Mouse (Mus musculus) erythroblast, adult 5-6 weeks (primary cell): Measurements from ENCODE around the gene Atp6v1e1. TPM values are rescaled to one million over a fixed set of nuclear protein-coding genes. Genes with fewer than 3 reads are reported as not detected.
"Not testable (repeated sequence)": the region's sequence is repeated elsewhere in the genome, so short reads cannot be mapped to it uniquely, and the experiment has no call there.

Experiments
- ATAC-seq: replicated peaks from 2 replicates; pipeline ENCODE4 v1.8.0; 2016; ENCODE audit warnings: moderate number of reproducible peaks, mild to moderate bottlenecking, moderate TSS enrichment, inconsistent platforms; ENCODE audit not compliant: poor library complexity, low FRiP score, severe bottlenecking
- total RNA-seq, 2 experiments: library from RNA; stranded (forward) in 1 of 2; stranded (reverse) in 1 of 2; fragments of 150-400 nt in 1 of 2; fragments of 200-764, 138-1000 nt in 1 of 2; gene quantifications; 2 replicates each; pipeline versions ENCODE4 v1.2.3 to v1.2.4; 2015 to 2017; ENCODE audit warnings: low replicate concordance in 2 of 2

The Atp6v1e1 gene
- total RNA-seq (2015; ENCODE audit: low replicate concordance), result 131 and 140 TPM in 2 replicates
- total RNA-seq (2017; ENCODE audit: low replicate concordance), result 234 and 332 TPM in 2 replicates

DNA sequence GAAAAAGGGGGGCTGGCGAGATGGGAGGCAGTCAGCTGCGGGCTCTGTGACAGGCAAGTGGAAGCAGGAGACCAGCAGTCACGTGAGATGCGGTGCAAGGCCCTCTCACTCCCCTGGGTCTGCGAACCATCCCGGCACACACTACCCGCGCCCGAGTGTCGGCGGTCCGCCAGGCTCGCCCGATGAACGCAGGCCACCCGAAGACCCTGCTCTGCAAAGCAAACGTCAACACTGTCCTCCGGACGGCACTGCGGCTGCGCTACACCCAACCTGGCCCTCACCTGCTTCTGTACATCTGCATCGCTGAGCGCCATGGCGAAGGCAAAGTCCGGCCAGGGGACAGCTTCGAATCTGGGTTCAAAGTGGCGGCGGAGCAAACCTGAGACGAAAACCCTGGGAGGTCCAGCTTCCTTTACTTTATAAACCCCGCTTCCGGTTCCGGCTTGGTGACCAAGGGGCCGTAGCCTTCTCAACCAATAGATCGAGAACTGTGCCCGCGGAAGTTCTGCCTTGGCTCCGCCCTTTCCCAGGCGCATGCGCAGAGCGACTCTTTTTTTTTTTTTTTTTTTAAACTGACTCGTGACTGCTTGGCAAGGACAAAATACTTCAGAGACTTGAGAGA is at the start of gene Atp6v1e1:
Gene Atp6v1e1, minus strand, starts transcription at position 487 of the 622 bp plus-strand sequence.
- peak; percentile 92 for ATAC-seq

DNA sequence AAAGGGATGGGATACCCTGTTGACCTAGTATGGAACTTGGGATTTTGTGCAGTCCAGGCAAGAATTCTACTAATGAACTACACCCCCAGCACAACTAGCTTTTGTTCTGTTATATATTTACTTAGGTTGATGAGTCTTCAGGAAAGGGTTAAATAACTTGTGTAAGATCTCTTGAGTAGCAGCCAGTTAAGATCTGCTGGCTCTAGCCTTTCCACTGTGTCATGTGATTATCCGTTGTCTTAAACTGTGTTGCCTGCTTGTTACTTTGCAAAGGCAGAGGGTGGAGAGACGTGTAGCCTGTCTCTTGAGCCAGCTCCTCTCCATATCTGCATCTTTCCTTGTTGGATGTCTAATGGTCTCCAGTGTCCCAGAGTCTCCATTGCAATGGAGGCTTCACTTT is 48.7 kb upstream of the Atp6v1e1 start:
- no peak for ATAC-seq

DNA sequence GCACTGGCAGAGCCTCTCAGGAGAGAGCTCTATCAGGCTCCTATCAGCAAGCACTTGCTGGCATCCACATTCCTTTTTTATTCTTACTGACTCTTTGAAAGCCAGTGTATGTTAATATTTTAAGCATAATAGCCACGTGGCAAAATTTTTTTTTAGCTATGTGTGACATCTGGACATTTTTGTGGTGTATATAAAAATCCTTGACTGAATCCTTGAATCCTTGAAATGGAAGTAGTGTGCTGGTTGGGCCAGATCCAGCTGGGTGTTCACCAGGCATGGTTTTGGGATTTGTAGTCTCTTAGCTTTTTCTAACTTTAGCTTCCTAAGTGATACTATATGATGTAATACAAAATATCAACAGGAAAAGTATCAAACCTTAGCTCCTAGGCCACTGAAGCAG is 46.2 kb upstream of the Atp6v1e1 start:
- ATAC-seq, result no peak

GRCm38 (mm10) chr6:120866051-120866814 is 43.6 kb upstream of the Atp6v1e1 start:
- no peak for ATAC-seq

GRCm38 (mm10) chr6:120860079-120860478 is 37.5 kb upstream of the Atp6v1e1 start:
- ATAC-seq, result no peak

DNA sequence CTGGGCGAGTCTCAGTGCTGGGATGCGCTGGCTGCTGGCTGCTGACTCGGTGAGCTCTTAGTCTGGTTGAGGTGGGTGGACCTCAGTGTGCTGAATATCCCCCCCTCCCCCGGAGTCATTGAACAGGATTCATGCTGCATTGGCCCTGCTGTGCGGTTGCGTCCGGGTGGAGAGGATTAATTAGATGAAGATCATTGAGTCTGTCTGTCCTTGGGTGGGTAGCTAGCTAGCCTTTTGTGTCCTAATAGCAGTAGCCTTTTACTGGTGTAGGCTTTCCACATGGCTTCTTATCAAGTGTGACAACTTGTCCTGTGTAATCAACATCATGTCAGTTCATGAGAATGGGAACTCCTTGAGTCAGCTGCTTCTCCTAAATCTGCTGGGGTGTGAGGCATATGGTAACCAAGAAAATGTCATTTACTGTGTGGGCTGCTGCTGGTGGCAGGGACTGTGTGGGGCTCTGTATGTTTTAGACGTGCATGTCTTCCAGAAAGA is 35.7 kb upstream of the Atp6v1e1 start:
- no peak for ATAC-seq

DNA sequence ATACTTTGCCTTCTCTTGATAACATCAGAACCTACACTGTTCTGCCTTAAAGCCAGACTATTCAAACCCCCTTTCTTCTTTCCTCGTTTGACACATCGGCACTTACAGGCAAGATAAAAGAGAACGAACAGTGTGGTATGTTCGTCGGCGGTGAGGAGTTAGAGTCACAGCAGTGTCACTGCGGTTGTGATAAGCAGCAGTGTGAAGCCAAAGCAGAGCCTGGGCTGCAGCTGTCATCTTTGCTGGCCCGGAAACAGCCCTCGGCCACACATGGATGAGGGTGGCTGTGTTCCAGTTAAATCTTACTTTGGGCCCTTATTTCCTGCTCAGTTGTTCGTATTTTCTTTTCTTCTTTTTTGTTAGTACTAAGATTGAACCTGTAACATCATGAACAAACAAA is 31.8 kb upstream of the Atp6v1e1 start:
- peak; percentile 89 for ATAC-seq

- not testable (repeated sequence) for ATAC-seq
These were observed 28.1 kb upstream of the Atp6v1e1 start for GRCm38 (mm10) chr6:120850720-120851119.

GRCm38 (mm10) chr6:120841754-120842153 is 19.2 kb upstream of the Atp6v1e1 start:
- peak; percentile 54 for ATAC-seq

- ATAC-seq, result no peak
These were observed 17.7 kb upstream of the Atp6v1e1 start for GRCm38 (mm10) chr6:120840258-120840657.

- ATAC-seq, result no peak
These were observed 14.5 kb upstream of the Atp6v1e1 start for GRCm38 (mm10) chr6:120837152-120837530.

GRCm38 (mm10) chr6:120836389-120837151 is 14.0 kb upstream of the Atp6v1e1 start:
- peak; percentile 38 for ATAC-seq

DNA sequence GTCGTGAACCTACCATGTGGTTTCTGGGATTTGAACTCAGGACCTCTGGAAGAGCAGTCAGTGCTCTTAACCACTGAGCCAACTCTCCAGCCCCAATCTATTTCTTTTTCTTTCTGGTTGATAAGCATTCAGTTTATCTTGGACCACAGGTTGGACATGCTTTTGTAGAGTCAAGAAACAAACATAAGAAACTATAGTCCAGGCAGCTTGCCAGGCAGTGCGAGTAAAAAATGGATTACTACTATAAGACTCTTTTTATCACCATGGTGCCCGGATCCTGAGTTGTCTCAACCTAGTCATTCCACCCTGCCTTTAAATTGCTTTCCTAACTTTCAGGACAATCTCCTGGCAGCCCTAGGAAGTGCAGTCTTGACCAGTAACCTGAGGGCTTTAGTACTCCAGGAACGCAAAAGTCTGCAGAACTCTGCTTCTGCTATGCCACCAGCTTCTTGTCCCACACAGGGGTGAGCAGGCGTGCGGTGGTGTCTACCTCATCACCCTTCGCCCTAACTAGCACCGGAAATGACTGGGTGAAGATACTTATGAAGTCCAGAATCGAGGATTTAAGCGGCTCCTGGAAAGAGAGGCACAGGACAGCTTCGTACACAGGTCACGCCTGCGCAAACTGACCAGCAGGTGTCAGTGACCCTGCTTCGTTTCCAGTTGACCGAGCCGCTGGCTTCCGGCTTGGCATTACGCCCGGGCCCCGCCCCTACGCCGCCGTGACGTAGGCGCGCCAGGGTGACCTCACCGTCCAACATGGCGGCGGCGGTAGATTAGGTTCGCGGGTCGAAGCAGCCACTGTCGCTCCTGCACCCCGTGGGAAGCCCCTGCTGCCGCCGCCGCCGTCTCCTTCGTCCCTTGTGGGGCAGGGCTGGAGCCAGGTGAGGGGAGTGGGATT is 13.1 kb upstream of the Atp6v1e1 start, which contains the start of gene Bcl2l13:
Gene Bcl2l13, plus strand, starts transcription at position 739 of the 901 bp plus-strand sequence.
- peak; percentile 84 for ATAC-seq

GRCm38 (mm10) chr6:120834766-120835321 is 12.3 kb upstream of the Atp6v1e1 start:
- no peak for ATAC-seq

GRCm38 (mm10) chr6:120832097-120832496 is 9.5 kb upstream of the Atp6v1e1 start:
- ATAC-seq, result peak; percentile 59

DNA sequence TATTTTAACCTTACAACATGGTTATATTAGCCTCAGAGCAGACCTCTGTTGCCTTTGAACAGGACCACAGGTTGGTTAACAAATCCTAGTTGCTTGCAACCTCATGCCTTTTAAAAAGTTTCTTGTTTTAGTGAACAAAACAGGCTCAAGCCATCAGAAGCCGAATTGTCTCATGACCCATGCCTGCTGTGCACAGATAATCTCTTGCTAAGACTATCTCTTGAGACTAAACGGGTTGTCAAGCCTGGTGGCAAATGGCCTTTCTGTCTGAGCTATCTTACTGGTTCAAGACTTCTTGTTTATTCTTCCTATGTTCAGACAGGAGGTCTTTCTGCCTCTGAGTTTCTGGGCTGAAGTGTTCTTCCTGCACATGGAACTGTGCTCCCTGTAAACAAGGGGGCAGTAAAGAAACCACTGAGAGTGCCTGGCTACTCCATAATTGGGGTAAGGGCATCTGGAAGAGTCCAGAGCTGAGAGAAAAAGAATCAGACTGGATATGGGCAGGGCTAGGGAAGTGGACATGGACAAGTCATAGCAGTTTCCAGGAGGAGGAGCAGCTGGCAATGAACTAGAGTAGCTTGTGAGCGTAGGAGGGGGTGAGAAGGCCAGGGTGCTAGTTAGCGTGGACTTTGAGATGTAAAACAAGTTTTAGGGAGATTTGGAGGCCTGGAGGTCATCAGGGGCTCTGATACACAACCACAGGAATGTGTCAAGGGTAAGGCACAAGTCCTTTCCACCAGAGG is 8.4 kb upstream of the Atp6v1e1 start:
- ATAC-seq, result peak; percentile 59

DNA sequence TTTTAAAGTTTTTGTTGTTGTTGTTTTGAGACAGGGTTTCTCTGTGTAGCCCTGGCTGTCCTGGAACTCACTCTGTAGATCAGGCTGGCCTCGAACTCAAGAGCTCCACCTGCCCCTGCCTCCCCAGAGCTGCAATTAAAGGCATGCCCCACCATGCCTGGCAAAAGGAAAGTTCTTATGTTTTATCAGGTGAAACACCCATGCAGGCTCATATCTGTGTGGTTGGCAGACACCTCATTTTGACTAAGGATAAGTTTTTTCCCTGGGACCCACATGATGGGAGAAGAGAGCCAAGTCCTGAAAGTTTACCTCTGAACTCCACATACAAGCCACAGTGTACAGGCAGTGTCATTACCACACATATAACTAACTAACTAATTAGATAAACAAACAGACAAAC is 7.5 kb upstream of the Atp6v1e1 start:
- peak; percentile 73 for ATAC-seq

GRCm38 (mm10) chr6:120822937-120823614 is 483 bp upstream of the Atp6v1e1 start:
- peak; percentile 33; the same call in 1 of the 2 replicates for ATAC-seq
